Mouse (Mus musculus) limb, embryonic 14.5 days (tissue): ENCODE results near the gene Mef2b. TPM values are rescaled to one million over a fixed set of nuclear protein-coding genes. Genes with fewer than 3 reads are reported as not detected.
A peak's percentile ranks its signal among the peaks of the same experiment; 100 is the strongest.

Source experiments
- ATAC-seq: fragments of 200-750 bp; cut with Nextera tagmentation; 2 replicates; pipeline ENCODE4 v1.8.0; 2017; ENCODE audit warnings: low read depth, moderate number of reproducible peaks, moderate TSS enrichment; ENCODE audit not compliant: low FRiP score
- DNase-seq: peaks from one replicate; pipeline ENCODE4 v3.0.0-alpha.2; 2015; ENCODE audit warnings: low spot score
- H3K27ac ChIP-seq: fragments of 300-500 bp; sonication (generic); replicated peaks from 2 replicates; pipeline ENCODE4 v1.5.1; 2014; ENCODE audit warnings: low read depth, mild to moderate bottlenecking, low read length, moderate library complexity, mixed read lengths
- H3K27me3 ChIP-seq: fragments of 300-500 bp; sonication (generic); 2 replicates; pipeline ENCODE4 v1.6.1; 2014; ENCODE audit warnings: low read length, mixed read lengths; ENCODE audit not compliant: control insufficient read depth, insufficient read depth
- H3K36me3 ChIP-seq: fragments of 300-500 bp; sonication (generic); 2 replicates; pipeline ENCODE4 v1.6.1; 2014; ENCODE audit warnings: mild to moderate bottlenecking, low read length, moderate library complexity, mixed read lengths; ENCODE audit not compliant: control insufficient read depth, insufficient read depth
- H3K4me1 ChIP-seq: fragments of 300-500 bp; sonication (generic); 2 replicates; pipeline ENCODE4 v1.6.1; 2014; ENCODE audit warnings: antibody characterized with exemption, low read length, mixed read lengths; ENCODE audit not compliant: control insufficient read depth, insufficient read depth
- H3K4me2 ChIP-seq: fragments of 300-500 bp; sonication (generic); replicated peaks from 2 replicates; pipeline ENCODE4 v1.6.1; 2014; ENCODE audit warnings: low read depth, mild to moderate bottlenecking, low read length, moderate library complexity; ENCODE audit not compliant: severe bottlenecking
- H3K4me3 ChIP-seq: fragments of 300-500 bp; sonication (generic); replicated peaks from 2 replicates; pipeline ENCODE4 v1.5.1; 2014; ENCODE audit warnings: low read length
- H3K9ac ChIP-seq: fragments of 300-500 bp; sonication (generic); 2 replicates; pipeline ENCODE4 v1.6.1; 2014; ENCODE audit warnings: mild to moderate bottlenecking, low read depth, low read length, moderate library complexity; ENCODE audit not compliant: severe bottlenecking
- H3K9me3 ChIP-seq: fragments of 300-500 bp; sonication (generic); 2 replicates; pipeline ENCODE4 v1.6.1; 2016; ENCODE audit warnings: low read length; ENCODE audit not compliant: control insufficient read depth
- POLR2A ChIP-seq: fragments of 200-500 bp; IDR thresholded peaks from 2 replicates; pipeline ENCODE4 v1.8.0; 2012; ENCODE audit warnings: inconsistent platforms, mild to moderate bottlenecking, moderate library complexity, borderline replicate concordance; ENCODE audit not compliant: insufficient read depth, insufficient read length; ENCODE audit errors: extremely low read depth
- WGBS: fragments of 180-500 bp; shearing (Covaris S2); extraction: QIAGEN DNeasy Blood & Tissue Kit; methylation state at CpG from one replicate; pipeline ENCODE4 v1.1.7; 2014; 5-methylcytosine and 5-hydroxymethylcytosine counted together
- polyA plus RNA-seq, 2 experiments: library from polyadenylated mRNA; depleted of rRNA in 1 of 2; stranded (reverse) in 1 of 2; unstranded in 1 of 2; fragments of >200 nt; fragmentation: Nextera tagmentation in 1 of 2; extraction: Ambion mirVana in 1 of 2; gene quantifications; 2 replicates each; pipeline versions ENCODE4 v1.2.1 to v1.2.3; 2012 to 2014

The Mef2b gene
- polyA plus RNA-seq, 2 experiments, result 0.67 TPM; not detected in 1

- Histone ChIP-seq H3K36me3 (no peaks in the 10 kb centered on the region), H3K4me2 (no peak overlapping the region), H3K4me3 (no peak overlapping the region), H3K27me3 (peaks cover 83% of the 10 kb centered on the region), H3K27ac (no peak overlapping the region), H3K9ac (no peak overlapping the region), H3K9me3 (no peaks in the 10 kb centered on the region), H3K4me1 (no peaks in the 10 kb centered on the region)
- 67% methylated on average over 13 of the region's 13 CpGs for WGBS
- ATAC-seq, result no peak
- no peak for TF ChIP-seq POLR2A
- DNase-seq, result no peak
Measured at GRCm38 (mm10) chr8:70114892-70115291, 24.6 kb upstream of the Mef2b start.

DNA sequence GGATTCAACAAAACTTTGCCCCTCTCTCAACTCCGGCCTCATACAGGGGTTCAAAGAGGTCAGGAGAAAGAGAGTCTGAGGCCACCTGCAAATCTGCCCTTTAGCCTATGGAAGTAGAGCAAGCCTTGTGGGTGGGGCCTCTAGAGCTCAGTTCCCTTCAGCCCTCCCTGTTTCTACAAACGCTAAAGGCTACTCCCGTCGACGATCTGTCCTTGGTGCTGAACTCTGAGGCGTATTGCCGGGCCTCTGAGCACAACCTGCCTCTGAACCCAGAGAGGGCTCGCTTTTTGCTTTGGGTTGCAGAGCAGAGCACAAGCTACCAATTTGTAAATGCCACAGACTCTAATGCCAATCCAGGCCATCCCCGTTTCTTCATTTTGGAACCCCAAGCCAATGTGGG, 21.9 kb upstream of the Mef2b start:
- Histone ChIP-seq H3K36me3 (no peaks in the 10 kb centered on the region), H3K4me3 (no peak overlapping the region), H3K4me1 (0 out of 2 replicates have a peak, but pooled peaks cover 3% of the 10 kb centered on the region), H3K27me3 (peaks cover 59% of the 10 kb centered on the region), H3K27ac (no peak overlapping the region), H3K4me2 (no peak overlapping the region), H3K9ac (no peak overlapping the region), H3K9me3 (no peaks in the 10 kb centered on the region)
- DNase-seq (peak; percentile 79), ATAC-seq (no peak)
- TF ChIP-seq POLR2A, result no peak
- WGBS, result 10% methylated on average over 9 of the region's 9 CpGs

GRCm38 (mm10) chr8:70118726-70119700, 20.5 kb upstream of the Mef2b start:
- peaks cover 46% of the 10 kb centered on the region for H3K27me3 ChIP-seq
- no peaks in the 10 kb centered on the region for H3K9me3 ChIP-seq
- ATAC-seq (no peak), DNase-seq (no peak)
- no peak overlapping the region for H3K27ac ChIP-seq
- H3K9ac ChIP-seq, result no peak overlapping the region
- no peak for TF ChIP-seq POLR2A
- no peak overlapping the region for H3K4me2 ChIP-seq
- WGBS, result 12% methylated on average over 17 of the region's 17 CpGs
- H3K36me3 ChIP-seq, result no peaks in the 10 kb centered on the region
- 0 out of 2 replicates have a peak, but pooled peaks cover 3% of the 10 kb centered on the region for H3K4me1 ChIP-seq
- no peak overlapping the region for H3K4me3 ChIP-seq

- Histone ChIP-seq H3K4me3 (peak within 1 kb of the TSS; percentile 20), H3K9ac (0 out of 2 replicates have a peak within 1 kb of the TSS, but pooled peaks have one; percentile 38), H3K9me3 (no peaks in the 10 kb centered on the region), H3K4me2 (peak within 1 kb of the TSS; percentile 45), H3K4me1 (0 out of 2 replicates have a peak, but pooled peaks cover 3% of the 10 kb centered on the region), H3K27me3 (peaks cover 35% of the 10 kb centered on the region), H3K27ac (no peak within 1 kb of the TSS), H3K36me3 (no peaks in the 10 kb centered on the region)
- no peak for TF ChIP-seq POLR2A
- ATAC-seq (peak; percentile 63), DNase-seq (peak; percentile 72)
- WGBS, result 1% methylated on average over 19 of the region's 19 CpGs
Measured at GRCm38 (mm10) chr8:70120667-70121066, 18.8 kb upstream of the Mef2b start, which contains the start of gene Ncan. Ncan (minus strand) TSS chr8:70120873.

- no peak for TF ChIP-seq POLR2A
Measured at GRCm38 (mm10) chr8:70122863-70123262, 16.6 kb upstream of the Mef2b start.

More at GRCm38 (mm10) chr8:70122863-70123262, 16.6 kb upstream of the Mef2b start:
- ATAC-seq, result no peak
- Histone ChIP-seq H3K4me2 (no peak overlapping the region), H3K9ac (no peak overlapping the region), H3K4me3 (no peak overlapping the region), H3K4me1 (0 out of 2 replicates have a peak, but pooled peaks cover 3% of the 10 kb centered on the region), H3K36me3 (no peaks in the 10 kb centered on the region), H3K27ac (no peak overlapping the region), H3K27me3 (peaks cover 21% of the 10 kb centered on the region), H3K9me3 (no peaks in the 10 kb centered on the region)
- no peak for DNase-seq
- 53% methylated on average over 2 of the region's 2 CpGs for WGBS
